Mouse (Mus musculus) heart, postnatal 0 days (tissue): Measurements from ENCODE around the gene Pigk. TPM values are rescaled to one million over a fixed set of nuclear protein-coding genes. Genes with fewer than 3 reads are reported as not detected.

ENCODE experiments used
- ATAC-seq: fragments of 200-750 bp; cut with Nextera tagmentation; 2 replicates; pipeline ENCODE4 v1.8.0; 2017; ENCODE audit warnings: low read depth, moderate number of reproducible peaks, moderate library complexity; ENCODE audit not compliant: insufficient read depth
- DNase-seq: peaks from one replicate; pipeline ENCODE4 v3.0.0-alpha.2; 2016; ENCODE audit warnings: low spot score
- H3K27ac ChIP-seq: fragments of 300-500 bp; sonication (generic); 2 replicates; pipeline ENCODE4 v1.5.1; 2014; ENCODE audit warnings: low read depth, mild to moderate bottlenecking
- H3K27me3 ChIP-seq: fragments of 300-500 bp; sonication (generic); 2 replicates; pipeline ENCODE4 v1.6.1; 2014; ENCODE audit warnings: low read length, mixed read lengths; ENCODE audit not compliant: control insufficient read depth, insufficient read depth
- H3K36me3 ChIP-seq: fragments of 300-500 bp; sonication (generic); replicated peaks from 2 replicates; pipeline ENCODE4 v1.6.1; 2014; ENCODE audit warnings: low read length, mixed read lengths; ENCODE audit not compliant: control insufficient read depth, insufficient read depth
- H3K4me1 ChIP-seq: fragments of 300-500 bp; sonication (generic); 2 replicates; pipeline ENCODE4 v1.6.1; 2014; ENCODE audit warnings: antibody characterized with exemption; ENCODE audit not compliant: control insufficient read depth, insufficient read depth
- H3K4me2 ChIP-seq: fragments of 300-500 bp; sonication (generic); 2 replicates; pipeline ENCODE4 v1.6.1; 2014; ENCODE audit warnings: low read depth, mild to moderate bottlenecking, low read length, moderate library complexity
- H3K4me3 ChIP-seq: fragments of 300-500 bp; sonication (generic); 2 replicates; pipeline ENCODE4 v1.5.1; 2014; ENCODE audit warnings: low read depth, low read length
- H3K9ac ChIP-seq: fragments of 300-500 bp; sonication (generic); replicated peaks from 2 replicates; pipeline ENCODE4 v1.6.1; 2014; ENCODE audit warnings: low read depth, low read length, mixed read lengths
- H3K9me3 ChIP-seq: fragments of 300-500 bp; sonication (generic); replicated peaks from 2 replicates; pipeline ENCODE4 v1.6.1; 2016; ENCODE audit warnings: low read length; ENCODE audit not compliant: control insufficient read depth
- CTCF ChIP-seq: IDR thresholded peaks from 2 replicates; pipeline ENCODE4 v1.5.1; 2016; ENCODE audit warnings: antibody characterized with exemption, control low read depth, low read depth
- EP300 ChIP-seq: IDR thresholded peaks from 2 replicates; pipeline ENCODE4 v1.6.1; 2016; ENCODE audit warnings: antibody characterized with exemption, low read depth
- WGBS: fragments of 180-500 bp; shearing (Covaris S2); extraction: QIAGEN DNeasy Blood & Tissue Kit; methylation state at CpG from one replicate; pipeline ENCODE4 v1.1.7; 2014; 5-methylcytosine and 5-hydroxymethylcytosine counted together
- polyA plus RNA-seq: library from polyadenylated mRNA; unstranded; fragments of >200 nt; fragmentation: Nextera tagmentation; extraction: Ambion mirVana; gene quantifications from 2 replicates; pipeline ENCODE4 v1.2.1, GENCODE M21; 2015
- total RNA-seq: library from RNA; depleted of rRNA; stranded (reverse); fragments of >200 nt; gene quantifications from 2 replicates; pipeline ENCODE4 v1.2.3, GENCODE M21; 2014; ENCODE audit warnings: low replicate concordance

The Pigk gene
- total and polyA plus RNA-seq, 2 experiments from 2014 or later = 17.8 to 28.4 TPM

GRCm38 (mm10) chr3:152897196-152897595 lies 183.3 kb downstream of the Pigk start:
- Histone ChIP-seq H3K36me3 (no peaks in the 10 kb centered on the region), H3K27me3 (no peaks in the 10 kb centered on the region), H3K4me2 (no peak overlapping the region), H3K4me3 (no peak overlapping the region), H3K9ac (no peak overlapping the region), H3K9me3 (no peaks in the 10 kb centered on the region), H3K27ac (no peak overlapping the region), H3K4me1 (no peaks in the 10 kb centered on the region)
- no peak for ATAC-seq
- DNase-seq = no peak
- WGBS = 76% methylated on average over 5 of the region's 5 CpGs
- TF ChIP-seq CTCF = no peak
- no peak for TF ChIP-seq EP300

GRCm38 (mm10) chr3:152898906-152899305 lies 185.0 kb downstream of the Pigk start:
- DNase-seq = no peak
- no peak overlapping the region for H3K4me2 ChIP-seq
- no peaks in the 10 kb centered on the region for H3K36me3 ChIP-seq
- H3K9me3 ChIP-seq = no peaks in the 10 kb centered on the region
- ATAC-seq = no peak
- WGBS = 89% methylated on average over 9 of the region's 9 CpGs
- H3K27me3 ChIP-seq = no peaks in the 10 kb centered on the region
- no peak for TF ChIP-seq EP300
- no peak for TF ChIP-seq CTCF
- no peak overlapping the region for H3K9ac ChIP-seq
- no peaks in the 10 kb centered on the region for H3K4me1 ChIP-seq
- no peak overlapping the region for H3K4me3 ChIP-seq
- H3K27ac ChIP-seq = no peak overlapping the region

GRCm38 (mm10) chr3:152905026-152905425 lies 191.1 kb downstream of the Pigk start:
- Histone ChIP-seq H3K4me2 (no peak overlapping the region), H3K27ac (no peak overlapping the region), H3K9me3 (no peaks in the 10 kb centered on the region), H3K36me3 (no peaks in the 10 kb centered on the region), H3K4me3 (no peak overlapping the region), H3K9ac (no peak overlapping the region), H3K4me1 (no peaks in the 10 kb centered on the region), H3K27me3 (no peaks in the 10 kb centered on the region)
- TF ChIP-seq EP300 = no peak
- no peak for TF ChIP-seq CTCF
- no peak for ATAC-seq
- 82% methylated on average over 10 of the region's 10 CpGs for WGBS
- no peak for DNase-seq

- 60% methylated on average over 10 of the region's 10 CpGs for WGBS
Measured at GRCm38 (mm10) chr3:152905800-152906199, 191.9 kb downstream of the Pigk start.

GRCm38 (mm10) chr3:152907087-152907486 lies 193.2 kb downstream of the Pigk start:
- Histone ChIP-seq H3K4me1 (no peaks in the 10 kb centered on the region), H3K27ac (no peak overlapping the region), H3K9me3 (no peaks in the 10 kb centered on the region), H3K4me2 (no peak overlapping the region), H3K36me3 (no peaks in the 10 kb centered on the region), H3K9ac (no peak overlapping the region), H3K27me3 (no peaks in the 10 kb centered on the region), H3K4me3 (no peak overlapping the region)
- DNase-seq = no peak
- ATAC-seq = no peak
- TF ChIP-seq EP300 = no peak
- no peak for TF ChIP-seq CTCF
- WGBS = 62% methylated on average over 5 of the region's 5 CpGs

More at GRCm38 (mm10) chr3:152905800-152906199, 191.9 kb downstream of the Pigk start:
- no peak for DNase-seq
- no peak overlapping the region for H3K4me2 ChIP-seq
- no peak overlapping the region for H3K4me3 ChIP-seq
- no peaks in the 10 kb centered on the region for H3K4me1 ChIP-seq
- TF ChIP-seq CTCF (no peak), EP300 (no peak)
- H3K9me3 ChIP-seq = no peaks in the 10 kb centered on the region
- no peak overlapping the region for H3K9ac ChIP-seq
- no peak for ATAC-seq
- H3K27ac ChIP-seq = no peak overlapping the region
- H3K27me3 ChIP-seq = no peaks in the 10 kb centered on the region
- H3K36me3 ChIP-seq = no peaks in the 10 kb centered on the region

GRCm38 (mm10) chr3:152907683-152908082 lies 193.8 kb downstream of the Pigk start:
- Histone ChIP-seq H3K9me3 (no peaks in the 10 kb centered on the region), H3K4me3 (no peak overlapping the region), H3K4me1 (no peaks in the 10 kb centered on the region), H3K9ac (no peak overlapping the region), H3K36me3 (no peaks in the 10 kb centered on the region), H3K4me2 (no peak overlapping the region), H3K27ac (no peak overlapping the region), H3K27me3 (no peaks in the 10 kb centered on the region)
- WGBS = 75% methylated on average over 5 of the region's 5 CpGs
- ATAC-seq = no peak
- DNase-seq = no peak
- TF ChIP-seq CTCF (no peak), EP300 (no peak)
